Mouse (Mus musculus): ENCODE measurements at regions not wholly inside any gene's neighbourhood (a gene's known extent, or its start where the extent isn't known, plus 50 kb on each side); places are given as distances from the start of the nearest gene placed in this dataset.

GRCm38 (mm10) chr7:73322466-73323151 is 52.7 kb upstream of the Rgma start:
- no peak for DNase-seq (ENCODE audit: low spot score)

GRCm38 (mm10) chr7:73323556-73323955 is 51.8 kb upstream of the Rgma start:
- no peak for DNase-seq (ENCODE audit: low spot score)

- no peak for DNase-seq (ENCODE audit: low spot score)
These were observed 49.8 kb upstream of the Rgma start for GRCm38 (mm10) chr7:73325503-73325902.
